Mouse (Mus musculus): ENCODE measurements around the gene Ces1b.
A peak's percentile ranks its signal among the peaks of the same experiment; 100 is the strongest.

The Ces1b gene

GRCm38 (mm10) chr8:93079887-93080286 lies at the start of gene Ces1b:
Gene Ces1b, minus strand, starts transcription at chr8:93080017.
- DNase-seq (ENCODE audit: low read depth): no peak

- no peak for DNase-seq (ENCODE audit: low read depth)
Observed at GRCm38 (mm10) chr8:93126476-93126875, 46.7 kb upstream of the Ces1b start.

GRCm38 (mm10) chr8:93122005-93122404 lies 42.2 kb upstream of the Ces1b start:
- DNase-seq (ENCODE audit: low read depth): no peak

- peak; percentile 56 for DNase-seq (ENCODE audit: low read depth)
Observed at GRCm38 (mm10) chr8:93095376-93095775, 15.6 kb upstream of the Ces1b start.

GRCm38 (mm10) chr8:93091324-93091723 lies 11.5 kb upstream of the Ces1b start:
- DNase-seq (ENCODE audit: low read depth): no peak

- no peak for DNase-seq (ENCODE audit: low read depth)
Observed at GRCm38 (mm10) chr8:93088686-93089122, 8.9 kb upstream of the Ces1b start.

- DNase-seq (ENCODE audit: low read depth): no peak
Observed at GRCm38 (mm10) chr8:93088193-93088592, 8.4 kb upstream of the Ces1b start.

- DNase-seq (ENCODE audit: low read depth): no peak
Observed at GRCm38 (mm10) chr8:93075251-93075650, 4.6 kb downstream of the Ces1b start.

- no peak for DNase-seq (ENCODE audit: low read depth)
Observed at GRCm38 (mm10) chr8:93063416-93064117, 16.2 kb downstream of the Ces1b start.

GRCm38 (mm10) chr8:93059185-93059584 lies 20.6 kb downstream of the Ces1b start:
- DNase-seq (ENCODE audit: low read depth): peak; percentile 81

- DNase-seq (ENCODE audit: low read depth): no peak
Observed at GRCm38 (mm10) chr8:93055238-93055637, 24.6 kb downstream of the Ces1b start.

GRCm38 (mm10) chr8:93048510-93049416 lies 31.1 kb downstream of the Ces1b start:
- peak; percentile 61 for DNase-seq (ENCODE audit: low read depth)

- DNase-seq (ENCODE audit: low read depth): no peak
Observed at GRCm38 (mm10) chr8:93048092-93048491, 31.7 kb downstream of the Ces1b start, which contains the start of gene Ces1a. Gene Ces1a, minus strand, starts transcription at chr8:93048192.

GRCm38 (mm10) chr8:93043083-93043482 lies 36.7 kb downstream of the Ces1b start:
- no peak for DNase-seq (ENCODE audit: low read depth)

- peak; percentile 85 for DNase-seq (ENCODE audit: low read depth)
Observed at GRCm38 (mm10) chr8:93040776-93041567, 38.8 kb downstream of the Ces1b start.

GRCm38 (mm10) chr8:93040256-93040655 lies 39.6 kb downstream of the Ces1b start:
- DNase-seq (ENCODE audit: low read depth): peak; percentile 49

- DNase-seq (ENCODE audit: low read depth): no peak
Observed at GRCm38 (mm10) chr8:93038831-93039230, 41.0 kb downstream of the Ces1b start.

GRCm38 (mm10) chr8:93030664-93031063 lies 49.2 kb downstream of the Ces1b start:
- DNase-seq (ENCODE audit: low read depth): peak; percentile 36

- DNase-seq (ENCODE audit: low read depth): no peak
Observed at GRCm38 (mm10) chr8:93021738-93022137, 58.1 kb downstream of the Ces1b start.

- DNase-seq (ENCODE audit: low read depth): no peak
Observed at GRCm38 (mm10) chr8:93014300-93014699, 65.5 kb downstream of the Ces1b start.

- peak; percentile 16 for DNase-seq (ENCODE audit: low read depth)
Observed at GRCm38 (mm10) chr8:93012226-93012625, 67.6 kb downstream of the Ces1b start.

GRCm38 (mm10) chr8:93011439-93011838 lies 68.4 kb downstream of the Ces1b start:
- peak; percentile 76 for DNase-seq (ENCODE audit: low read depth)
